Mouse (Mus musculus) CH12.LX (cell line): ENCODE results near the gene Gna12. TPM values are rescaled to one million over a fixed set of nuclear protein-coding genes. Genes with fewer than 3 reads are reported as not detected.
A peak's percentile ranks its signal among the peaks of the same experiment; 100 is the strongest.

Source experiments
- DNase-seq: peaks from one replicate; pipeline ENCODE4 v3.0.0-alpha.2; 2013; ENCODE audit errors: extremely low read depth
- H3K27ac ChIP-seq: 2 replicates; pipeline ENCODE4 v1.5.1; 2012; ENCODE audit warnings: low read depth, mild to moderate bottlenecking, control low read depth, moderate library complexity; ENCODE audit not compliant: insufficient read depth
- H3K27me3 ChIP-seq: replicated peaks from 2 replicates; pipeline ENCODE3; 2012; ENCODE audit warnings: inconsistent platforms
- H3K36me3 ChIP-seq, 2 experiments: replicated peaks in 1 of 2; 2 replicates each; pipeline versions ENCODE3 to v1.6.1; 2012; ENCODE audit warnings: inconsistent platforms in 1 of 2, low read length in 1 of 2, mild to moderate bottlenecking in 1 of 2, mixed read lengths in 1 of 2, moderate library complexity in 1 of 2; ENCODE audit not compliant: control insufficient read depth in 1 of 2, insufficient read depth in 1 of 2
- H3K4me1 ChIP-seq, 2 experiments: 2 replicates each; pipeline ENCODE4 v1.6.1; 2012; ENCODE audit warnings: inconsistent platforms in 1 of 2, moderate library complexity in 1 of 2; ENCODE audit not compliant: insufficient read depth in 2 of 2, control insufficient read depth in 1 of 2
- H3K4me2 ChIP-seq: 2 replicates; pipeline ENCODE4 v1.6.1; 2012; ENCODE audit warnings: low read depth, mild to moderate bottlenecking, control low read depth; ENCODE audit not compliant: poor library complexity, insufficient read depth, severe bottlenecking
- H3K4me3 ChIP-seq, 3 experiments: fragments of 150-350 bp in 1 of 3; sonication (generic) in 1 of 3; replicated peaks in 1 of 3; 2 replicates each; pipeline versions ENCODE3 to v1.5.1; 2011 to 2012; ENCODE audit warnings: low read depth in 2 of 3, low read length in 2 of 3, mild to moderate bottlenecking in 2 of 3, moderate library complexity in 2 of 3, control low read depth in 1 of 3, improper control_type of control experiment in 1 of 3, inconsistent platforms in 1 of 3, mixed read lengths in 1 of 3; ENCODE audit not compliant: poor library complexity in 1 of 3
- H3K79me2 ChIP-seq: replicated peaks from 2 replicates; pipeline ENCODE4 v1.6.1; 2012; ENCODE audit warnings: mild to moderate bottlenecking, moderate library complexity; ENCODE audit not compliant: control insufficient read depth, poor library complexity, insufficient read depth, severe bottlenecking; ENCODE audit errors: extremely low read depth
- H3K9ac ChIP-seq: 2 replicates; pipeline ENCODE4 v1.6.1; 2012; ENCODE audit warnings: low read depth, mild to moderate bottlenecking, control low read depth, moderate library complexity; ENCODE audit not compliant: insufficient read depth
- H3K9me3 ChIP-seq: replicated peaks from 2 replicates; pipeline ENCODE3; 2012; ENCODE audit warnings: low read length, inconsistent platforms, mixed read lengths
- BHLHE40 ChIP-seq: IDR thresholded peaks from 2 replicates; pipeline ENCODE4 v1.6.1; 2011; ENCODE audit warnings: mild to moderate bottlenecking, low read depth, low read length, improper control_type of control experiment
- CHD1 ChIP-seq: IDR thresholded peaks from 2 replicates; pipeline ENCODE4 v1.6.1; 2012; ENCODE audit warnings: low read depth, low read length, improper control_type of control experiment, inconsistent platforms
- CHD2 ChIP-seq: IDR thresholded peaks from 2 replicates; pipeline ENCODE4 v1.6.1; 2011; ENCODE audit warnings: low read length, improper control_type of control experiment
- CTCF ChIP-seq, 2 experiments: IDR thresholded peaks in 1 of 2; conservative IDR thresholded peaks in 1 of 2; 2 replicates each; pipeline ENCODE4 v1.5.1; 2011 to 2012; ENCODE audit warnings: low read depth in 2 of 2, low read length in 2 of 2, improper control_type of control experiment in 1 of 2, inconsistent platforms in 1 of 2, mild to moderate bottlenecking in 1 of 2, moderate library complexity in 1 of 2
- ELF1 ChIP-seq: IDR thresholded peaks from 2 replicates; pipeline ENCODE4 v1.6.1; 2014; ENCODE audit warnings: low read depth, mild to moderate bottlenecking, inconsistent platforms, low read length, improper control_type of control experiment
- EP300 ChIP-seq: IDR thresholded peaks from 2 replicates; pipeline ENCODE4 v1.6.1; 2011; ENCODE audit warnings: low read length, improper control_type of control experiment
- ETS1 ChIP-seq: conservative IDR thresholded peaks from 2 replicates; pipeline ENCODE4 v1.6.1; 2012; ENCODE audit warnings: low read depth, mild to moderate bottlenecking, inconsistent platforms, low read length, improper control_type of control experiment, moderate library complexity
- JUN ChIP-seq: IDR thresholded peaks from 2 replicates; pipeline ENCODE4 v1.6.1; 2011; ENCODE audit warnings: low read depth, mild to moderate bottlenecking, low read length, improper control_type of control experiment, moderate library complexity; ENCODE audit not compliant: insufficient read depth
- JUND ChIP-seq: conservative IDR thresholded peaks from 2 replicates; pipeline ENCODE4 v1.6.1; 2011; ENCODE audit warnings: low read depth, low read length, improper control_type of control experiment
- KAT2A ChIP-seq: IDR thresholded peaks from 2 replicates; pipeline ENCODE4 v1.6.1; 2012; ENCODE audit warnings: low read length, improper control_type of control experiment, inconsistent platforms; ENCODE audit not compliant: insufficient replicate concordance
- MAFK ChIP-seq: IDR thresholded peaks from 2 replicates; pipeline ENCODE4 v1.6.1; 2011; ENCODE audit warnings: low read length, improper control_type of control experiment; ENCODE audit not compliant: insufficient replicate concordance
- MAZ ChIP-seq: IDR thresholded peaks from 2 replicates; pipeline ENCODE4 v1.6.1; 2012; ENCODE audit warnings: low read depth, mild to moderate bottlenecking, inconsistent platforms, low read length, improper control_type of control experiment, moderate library complexity
- MEF2A ChIP-seq: IDR thresholded peaks from 2 replicates; pipeline ENCODE4 v1.6.1; 2014; ENCODE audit warnings: low read depth, mild to moderate bottlenecking, inconsistent platforms, low read length, improper control_type of control experiment, borderline replicate concordance
- MYC ChIP-seq: IDR thresholded peaks from 2 replicates; pipeline ENCODE4 v1.6.1; 2011; ENCODE audit warnings: low read depth, mild to moderate bottlenecking, improper control_type of control experiment, low read length
- NELFE ChIP-seq: IDR thresholded peaks from 2 replicates; pipeline ENCODE4 v1.6.1; 2011; ENCODE audit warnings: low read depth, low read length, improper control_type of control experiment
- NRF1 ChIP-seq: IDR thresholded peaks from 2 replicates; pipeline ENCODE4 v1.6.1; 2014; ENCODE audit warnings: low read depth, mild to moderate bottlenecking, inconsistent platforms, low read length, improper control_type of control experiment, moderate library complexity
- POLR2A ChIP-seq: IDR thresholded peaks from 2 replicates; pipeline ENCODE4 v1.6.1; 2011; ENCODE audit warnings: low read depth, mild to moderate bottlenecking, improper control_type of control experiment, low read length
- POLR2AphosphoS2 ChIP-seq: IDR thresholded peaks from 2 replicates; pipeline ENCODE4 v1.6.1; 2011; ENCODE audit warnings: low read depth, low read length, improper control_type of control experiment
- RAD21 ChIP-seq: IDR thresholded peaks from 2 replicates; pipeline ENCODE4 v1.6.1; 2011; ENCODE audit warnings: low read depth, mild to moderate bottlenecking, low read length, improper control_type of control experiment, moderate library complexity
- SMC3 ChIP-seq: IDR thresholded peaks from 2 replicates; pipeline ENCODE4 v1.6.1; 2011; ENCODE audit warnings: low read depth, low read length, improper control_type of control experiment
- USF1 ChIP-seq: IDR thresholded peaks from 2 replicates; pipeline ENCODE4 v1.6.1; 2014; ENCODE audit warnings: low read depth, mild to moderate bottlenecking, inconsistent platforms, low read length, improper control_type of control experiment
- USF2 ChIP-seq: conservative IDR thresholded peaks from 2 replicates; pipeline ENCODE4 v1.6.1; 2011; ENCODE audit warnings: low read depth, low read length, improper control_type of control experiment
- ZC3H11A ChIP-seq: IDR thresholded peaks from 2 replicates; pipeline ENCODE4 v1.6.1; 2012; ENCODE audit warnings: low read depth, mild to moderate bottlenecking, inconsistent platforms, low read length, improper control_type of control experiment
- ZKSCAN1 ChIP-seq: IDR thresholded peaks from 2 replicates; pipeline ENCODE4 v1.6.1; 2012; ENCODE audit warnings: low read depth, inconsistent platforms, low read length, improper control_type of control experiment, borderline replicate concordance
- ZMIZ1 ChIP-seq: IDR thresholded peaks from 2 replicates; pipeline ENCODE4 v1.6.1; 2012; ENCODE audit warnings: low read depth, mild to moderate bottlenecking, inconsistent platforms, low read length, improper control_type of control experiment
- dilution Hi-C: fragments of 300-500 bp; cut with MboI; formaldehyde crosslinking; loops from 2 replicates; pipeline ENCODE4 v1.14.3; 2020; ENCODE audit warnings: low sequenced_read_pairs; ENCODE audit not compliant: extremely low pct_unique_long_range_greater_than_20kb, extremely low pct_ligation_motif_present
- in situ Hi-C: fragments of 300-500 bp; cut with MboI; formaldehyde crosslinking; loops from 3 replicates; pipeline ENCODE4 v1.14.3; 2019; ENCODE audit warnings: low sequenced_read_pairs, low pct_ligation_motif_present, low pct_unique_long_range_greater_than_20kb, mixed read lengths
- polyA plus RNA-seq: library from polyadenylated mRNA; unstranded; fragments of >175 nt; gene quantifications from 2 replicates; pipeline ENCODE4 v1.2.1, GENCODE M21; 2012; ENCODE audit warnings: low read depth; ENCODE audit not compliant: insufficient read length
- total RNA-seq, 2 experiments: library from RNA; depleted of rRNA; stranded (reverse); fragments of 300-350 nt in 1 of 2; fragments of >200 nt in 1 of 2; gene quantifications; 2 replicates each; pipeline ENCODE4 v1.2.3; 2012 to 2014

Gene Gna12
- total and polyA plus RNA-seq, 3 experiments: 11.5 to 15.8 (median 15.4) TPM

- Histone ChIP-seq H3K9ac (peak overlapping the region; percentile 18), H3K79me2 (no peaks in the 10 kb centered on the region; the same call in 1 of the 2 replicates), H3K27me3 (peaks cover 1% of the 10 kb centered on the region)
- no peak for TF ChIP-seq EP300
- TF ChIP-seq ZC3H11A: no peak
- no peak for TF ChIP-seq NRF1
- peak; percentile 1 for TF ChIP-seq RAD21
- no peak for TF ChIP-seq ZMIZ1
- no peak for TF ChIP-seq MAFK
- TF ChIP-seq CTCF (conservative IDR thresholded peaks at IDR 0.05 in 1 of 2, IDR thresholded peaks at IDR 0.05 in 1 of 2; ENCODE audit: low read depth in 2 of 2, low read length in 2 of 2): peak in 1 of 2 experiments; percentile 10; a peak in 1 of 4 replicates
- no peak for TF ChIP-seq CHD1
- TF ChIP-seq, all 38 proteins: peak for 2
- Histone ChIP-seq H3K4me3 (peak overlapping the region; percentile 53 to 70 (median 65)), H3K9me3 (no peaks in the 10 kb centered on the region), H3K27ac (no peak overlapping the region), H3K4me2 (peak overlapping the region; percentile 35), H3K36me3 (peaks cover 0 to 5% of the 10 kb centered on the region in 2 experiments), H3K4me1 (peaks cover 10 to 27% of the 10 kb centered on the region in 2 experiments)
- DNase-seq: no peak
- dilution Hi-C loops: no loop called here
- in situ Hi-C loops: loop anchor here (5.0 to 25.0 kb wide), 2 partner anchors 57 to 1483 kb away; no protein-coding TSS in a partner anchor
Observed at GRCm38 (mm10) chr5:140829081-140829910, 935 bp downstream of the Gna12 start.

DNA sequence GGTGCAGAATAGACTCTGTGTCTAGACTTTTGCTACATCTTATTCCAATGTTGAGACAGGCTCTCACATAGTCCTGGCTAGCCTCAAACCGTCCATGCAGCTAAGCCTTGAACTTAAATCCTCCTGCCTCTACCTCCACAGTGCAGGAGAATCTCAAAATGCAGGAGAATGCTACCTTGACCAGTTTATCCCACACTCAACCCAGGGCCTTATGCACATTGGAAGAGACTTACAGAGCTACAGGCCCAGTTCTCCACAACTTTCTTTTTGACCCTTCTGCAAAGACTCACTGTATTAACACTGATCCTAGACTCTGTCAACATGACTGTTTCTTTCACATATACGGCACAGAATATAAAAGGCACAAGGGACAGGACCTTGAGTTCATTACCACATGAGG is 1.9 kb downstream of the Gna12 start:
- no peak overlapping the region for H3K9ac ChIP-seq
- H3K27ac ChIP-seq: no peak overlapping the region
- in situ Hi-C loops: loop anchor here (5.0 to 25.0 kb wide), 2 partner anchors 56 to 1484 kb away; no protein-coding TSS in a partner anchor
- peaks cover 0 to 6% of the 10 kb centered on the region in 2 experiments for H3K36me3 ChIP-seq
- no peak overlapping the region for H3K4me3 ChIP-seq
- DNase-seq: no peak
- H3K4me2 ChIP-seq: no peak overlapping the region
- H3K79me2 ChIP-seq: no peaks in the 10 kb centered on the region; the same call in 1 of the 2 replicates
- H3K27me3 ChIP-seq: peaks cover 1% of the 10 kb centered on the region
- peaks cover 10 to 29% of the 10 kb centered on the region in 2 experiments for H3K4me1 ChIP-seq
- TF ChIP-seq ELF1 (no peak), ZC3H11A (no peak), ZKSCAN1 (no peak), MEF2A (no peak), KAT2A (no peak), ETS1 (no peak), CHD2 (no peak), JUN (no peak), NRF1 (no peak), USF2 (no peak), USF1 (no peak), MAZ (no peak), NELFE (no peak), MYC (no peak), BHLHE40 (no peak), JUND (no peak), POLR2A (no peak), SMC3 (no peak), POLR2AphosphoS2 (no peak), CTCF (conservative IDR thresholded peaks at IDR 0.05 in 1 of 2, IDR thresholded peaks at IDR 0.05 in 1 of 2; ENCODE audit: low read depth in 2 of 2, low read length in 2 of 2) (no peak)
- TF ChIP-seq, all 38 proteins: peak for 0
- no peaks in the 10 kb centered on the region for H3K9me3 ChIP-seq
- dilution Hi-C loops: no loop called here
